Mouse (Mus musculus) forebrain, embryonic 10.5 days (tissue): ENCODE measurements around the gene Ilk. TPM values are rescaled to one million over a fixed set of nuclear protein-coding genes. Genes with fewer than 3 reads are reported as not detected.

Source experiments
- DNase-seq: peaks from one replicate; pipeline ENCODE4 v3.0.0-alpha.2; 2017; ENCODE audit warnings: low spot score; ENCODE audit errors: extremely low spot score
- H3K27ac ChIP-seq: fragments of 300-500 bp; sonication (generic); 2 replicates; pipeline ENCODE4 v1.5.1; 2016; ENCODE audit warnings: mild to moderate bottlenecking
- H3K27me3 ChIP-seq: fragments of 300-500 bp; sonication (generic); 2 replicates; pipeline ENCODE4 v1.6.1; 2016; ENCODE audit warnings: mild to moderate bottlenecking; ENCODE audit not compliant: poor library complexity, severe bottlenecking
- H3K36me3 ChIP-seq: fragments of 300-500 bp; sonication (generic); replicated peaks from 2 replicates; pipeline ENCODE4 v1.6.1; 2016; ENCODE audit warnings: mild to moderate bottlenecking, moderate library complexity
- H3K4me1 ChIP-seq: fragments of 300-500 bp; sonication (generic); 2 replicates; pipeline ENCODE4 v1.6.1; 2016
- H3K4me3 ChIP-seq: fragments of 300-500 bp; sonication (generic); 2 replicates; pipeline ENCODE4 v1.5.1; 2016; ENCODE audit warnings: mild to moderate bottlenecking, moderate library complexity
- H3K9me3 ChIP-seq: fragments of 300-500 bp; sonication (generic); 2 replicates; pipeline ENCODE4 v1.6.1; 2016; ENCODE audit warnings: mild to moderate bottlenecking, moderate library complexity
- WGBS: fragments of 180-500 bp; shearing (Covaris S2); methylation state at CpG from one replicate; pipeline ENCODE4 v1.1.7; 2016; 5-methylcytosine and 5-hydroxymethylcytosine counted together
- polyA plus RNA-seq: library from polyadenylated mRNA; unstranded; fragments of >200 nt; fragmentation: Nextera tagmentation; extraction: Ambion mirVana; gene quantifications from 2 replicates; pipeline ENCODE4 v1.2.1, GENCODE M21; 2016

Ilk gene
- polyA plus RNA-seq: 208 and 211 TPM in 2 replicates

GRCm38 (mm10) chr7:105736264-105736901, at the start of gene Ilk:
Gene Ilk, plus strand, starts transcription at chr7:105736592.
- H3K36me3 ChIP-seq: peaks cover 54% of the 10 kb centered on the region

DNA sequence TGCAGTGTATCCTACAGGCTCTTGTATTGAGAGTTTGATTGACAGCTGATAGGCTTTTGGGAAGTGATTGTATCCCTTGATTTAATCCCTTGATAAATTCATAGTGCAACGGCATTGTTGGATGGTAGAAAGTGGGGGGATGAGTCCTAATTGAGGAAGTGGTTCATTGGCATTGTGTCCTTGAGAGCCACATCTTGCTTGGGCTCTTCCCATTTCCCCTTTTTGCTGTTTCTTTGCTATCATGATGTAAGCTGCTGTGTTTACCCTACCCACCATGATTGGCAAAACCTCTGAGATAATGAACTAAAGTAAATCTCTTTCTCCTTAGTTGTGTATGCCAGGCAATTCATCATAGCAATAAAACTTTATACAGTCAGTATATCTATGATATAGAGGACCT, 45.5 kb upstream of the Ilk start:
- H3K4me3 ChIP-seq: no peak overlapping the region
- 0 out of 2 replicates have a peak, but pooled peaks cover under 1% of the 10 kb centered on the region for H3K27me3 ChIP-seq
- peaks cover 2% of the 10 kb centered on the region for H3K4me1 ChIP-seq
- DNase-seq: no peak
- H3K27ac ChIP-seq: no peak overlapping the region
- 77% methylated on average over 1 of the region's 1 CpGs for WGBS
- H3K36me3 ChIP-seq: no peaks in the 10 kb centered on the region
- no peaks in the 10 kb centered on the region for H3K9me3 ChIP-seq

More at GRCm38 (mm10) chr7:105736264-105736901, at the start of gene Ilk:
- Histone ChIP-seq H3K27ac (peak within 1 kb of the TSS; percentile 92), H3K4me1 (peaks cover 41% of the 10 kb centered on the region), H3K4me3 (peak within 1 kb of the TSS; percentile 87), H3K9me3 (no peaks in the 10 kb centered on the region), H3K27me3 (no peaks in the 10 kb centered on the region)
- peak; percentile 86 for DNase-seq
- WGBS: under 1% methylated on average over 56 of the region's 62 CpGs

DNA sequence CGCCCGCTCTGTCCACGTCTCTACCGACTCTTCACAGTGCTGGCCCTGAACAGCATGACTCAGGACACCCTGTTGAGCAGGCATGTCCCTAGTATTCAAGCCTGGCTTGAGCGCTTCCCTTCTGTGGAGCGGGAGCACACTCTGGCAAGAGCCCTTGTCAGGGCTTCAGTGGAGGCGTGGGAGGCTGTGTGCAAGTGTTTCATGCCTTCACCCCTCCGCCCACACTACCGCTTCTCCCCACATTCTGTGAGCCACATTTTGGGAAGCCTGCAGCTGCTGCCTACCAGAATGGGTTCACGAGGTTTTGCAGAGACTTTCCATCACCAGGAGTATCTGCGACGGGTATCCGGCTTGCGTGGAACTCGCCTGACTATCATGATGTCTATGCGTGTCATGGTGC, 33.2 kb upstream of the Ilk start:
- no peaks in the 10 kb centered on the region for H3K36me3 ChIP-seq
- WGBS: 85% methylated on average over 16 of the region's 16 CpGs
- H3K27me3 ChIP-seq: no peaks in the 10 kb centered on the region
- no peak for DNase-seq
- no peak overlapping the region for H3K27ac ChIP-seq
- H3K4me3 ChIP-seq: no peak overlapping the region
- no peaks in the 10 kb centered on the region for H3K4me1 ChIP-seq
- H3K9me3 ChIP-seq: no peaks in the 10 kb centered on the region

- WGBS: 80% methylated on average over 4 of the region's 4 CpGs
- Histone ChIP-seq H3K4me3 (no peak overlapping the region), H3K27ac (no peak overlapping the region)
Observed at GRCm38 (mm10) chr7:105703816-105704215, 32.6 kb upstream of the Ilk start.

DNA sequence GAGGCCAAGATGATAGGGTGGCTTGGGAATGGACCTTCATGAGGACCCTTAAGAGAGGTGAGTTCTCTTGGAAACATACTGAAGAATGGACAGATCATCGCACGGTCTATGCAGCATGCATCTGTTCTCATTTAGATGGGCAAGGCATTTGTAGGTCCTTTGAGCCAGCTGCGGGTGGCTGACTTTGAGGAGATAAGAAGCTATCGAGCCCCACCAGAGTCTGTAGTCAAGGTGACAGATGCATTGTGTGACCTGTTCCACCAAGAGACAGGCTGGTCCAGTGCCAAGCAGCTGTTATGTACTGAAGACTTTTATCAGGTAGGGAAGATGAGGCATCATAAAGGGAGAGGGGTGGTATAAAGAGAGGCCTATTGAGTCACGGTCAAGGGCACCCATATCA, 27.7 kb upstream of the Ilk start:
- 95% methylated on average over 5 of the region's 5 CpGs for WGBS
- Histone ChIP-seq H3K4me3 (no peak overlapping the region), H3K36me3 (no peaks in the 10 kb centered on the region), H3K4me1 (no peaks in the 10 kb centered on the region), H3K27me3 (no peaks in the 10 kb centered on the region), H3K27ac (no peak overlapping the region), H3K9me3 (no peaks in the 10 kb centered on the region)
- no peak for DNase-seq

More at GRCm38 (mm10) chr7:105703816-105704215, 32.6 kb upstream of the Ilk start:
- no peaks in the 10 kb centered on the region for H3K36me3 ChIP-seq
- no peak for DNase-seq
- no peaks in the 10 kb centered on the region for H3K27me3 ChIP-seq
- H3K9me3 ChIP-seq: no peaks in the 10 kb centered on the region
- H3K4me1 ChIP-seq: no peaks in the 10 kb centered on the region

DNA sequence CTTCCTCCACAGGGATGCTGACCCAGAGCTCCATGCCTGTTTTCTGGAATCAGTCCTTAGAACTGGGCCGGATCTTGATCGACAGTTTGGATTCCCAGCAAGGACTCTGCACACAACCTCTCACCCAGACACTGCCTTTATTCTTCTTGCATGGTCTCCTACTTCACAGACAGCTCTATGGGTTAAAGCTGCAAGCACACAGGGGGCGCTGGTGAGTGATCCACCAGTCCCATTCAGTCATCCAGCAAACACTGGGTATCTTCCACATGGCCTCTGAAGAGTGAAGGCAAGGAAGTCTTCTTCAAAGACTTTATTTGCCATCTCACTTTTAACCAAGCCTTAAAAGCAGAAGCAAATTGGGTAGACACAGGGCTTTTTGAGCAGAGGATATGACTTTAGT, 21.0 kb upstream of the Ilk start:
- no peak overlapping the region for H3K4me3 ChIP-seq
- DNase-seq: no peak
- 62% methylated on average over 3 of the region's 3 CpGs for WGBS
- no peaks in the 10 kb centered on the region for H3K4me1 ChIP-seq
- no peak overlapping the region for H3K27ac ChIP-seq
- H3K9me3 ChIP-seq: no peaks in the 10 kb centered on the region
- no peaks in the 10 kb centered on the region for H3K27me3 ChIP-seq
- no peaks in the 10 kb centered on the region; the same call in 1 of the 2 replicates for H3K36me3 ChIP-seq

GRCm38 (mm10) chr7:105721916-105722315, 14.5 kb upstream of the Ilk start:
- 83% methylated on average over 2 of the region's 2 CpGs for WGBS
- Histone ChIP-seq H3K27ac (no peak overlapping the region), H3K36me3 (no peaks in the 10 kb centered on the region; the same call in 1 of the 2 replicates), H3K4me3 (no peak overlapping the region), H3K27me3 (no peaks in the 10 kb centered on the region), H3K9me3 (no peaks in the 10 kb centered on the region), H3K4me1 (no peaks in the 10 kb centered on the region)
- DNase-seq: no peak

GRCm38 (mm10) chr7:105726144-105726979, 10.0 kb upstream of the Ilk start:
- peaks cover 30% of the 10 kb centered on the region for H3K36me3 ChIP-seq
- H3K4me3 ChIP-seq: no peak overlapping the region
- no peaks in the 10 kb centered on the region for H3K27me3 ChIP-seq
- H3K27ac ChIP-seq: no peak overlapping the region
- WGBS: 78% methylated on average over 4 of the region's 4 CpGs
- DNase-seq: no peak
- H3K9me3 ChIP-seq: no peaks in the 10 kb centered on the region
- H3K4me1 ChIP-seq: peaks cover 7% of the 10 kb centered on the region; the same call in 1 of the 2 replicates

GRCm38 (mm10) chr7:105726980-105727325, 9.4 kb upstream of the Ilk start:
- H3K36me3 ChIP-seq: peaks cover 36% of the 10 kb centered on the region
- WGBS: 93% methylated on average over 4 of the region's 4 CpGs
- H3K4me3 ChIP-seq: no peak overlapping the region
- H3K4me1 ChIP-seq: peaks cover 7% of the 10 kb centered on the region; the same call in 1 of the 2 replicates
- no peak for DNase-seq
- no peaks in the 10 kb centered on the region for H3K9me3 ChIP-seq
- H3K27me3 ChIP-seq: no peaks in the 10 kb centered on the region
- no peak overlapping the region for H3K27ac ChIP-seq

- Histone ChIP-seq H3K9me3 (no peaks in the 10 kb centered on the region), H3K27ac (no peak overlapping the region), H3K27me3 (no peaks in the 10 kb centered on the region), H3K4me3 (no peak overlapping the region), H3K36me3 (peaks cover 55% of the 10 kb centered on the region), H3K4me1 (peaks cover 7% of the 10 kb centered on the region; the same call in 1 of the 2 replicates)
- no peak for DNase-seq
- 81% methylated on average over 6 of the region's 6 CpGs for WGBS
Observed at GRCm38 (mm10) chr7:105728701-105729428, 7.5 kb upstream of the Ilk start.

GRCm38 (mm10) chr7:105733836-105734235, 2.6 kb upstream of the Ilk start:
- Histone ChIP-seq H3K27ac (no peak overlapping the region), H3K4me1 (peaks cover 34% of the 10 kb centered on the region), H3K4me3 (no peak overlapping the region), H3K27me3 (no peaks in the 10 kb centered on the region), H3K36me3 (peaks cover 62% of the 10 kb centered on the region), H3K9me3 (no peaks in the 10 kb centered on the region)
- no peak for DNase-seq
- WGBS: 96% methylated on average over 11 of the region's 11 CpGs

DNA sequence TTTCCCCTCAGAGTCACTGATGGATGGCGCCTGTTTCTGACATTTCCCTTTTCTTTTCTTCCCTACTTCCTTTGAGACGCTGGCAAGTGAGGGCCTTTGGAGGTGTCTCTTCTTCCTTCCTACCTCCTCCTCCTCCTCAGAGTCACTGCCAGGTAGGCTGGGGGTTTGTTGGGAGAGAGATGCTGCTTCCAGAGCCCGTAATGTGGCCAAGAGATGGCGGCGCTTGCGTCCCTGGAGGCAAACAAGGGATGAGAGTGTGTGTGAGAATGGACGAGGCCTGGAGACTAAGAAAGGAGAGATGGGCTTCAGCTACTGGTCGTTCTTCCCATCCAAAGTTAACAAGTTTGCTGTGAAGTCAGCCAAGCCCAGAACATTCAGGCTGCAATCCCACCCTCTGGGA, 1.6 kb upstream of the Ilk start:
- Histone ChIP-seq H3K27me3 (no peaks in the 10 kb centered on the region), H3K9me3 (no peaks in the 10 kb centered on the region), H3K4me3 (peak overlapping the region; percentile 87), H3K27ac (no peak overlapping the region), H3K4me1 (peaks cover 41% of the 10 kb centered on the region), H3K36me3 (peaks cover 54% of the 10 kb centered on the region)
- DNase-seq: no peak
- 94% methylated on average over 8 of the region's 8 CpGs for WGBS
